Mouse (Mus musculus) G1E (cell line): ENCODE results near the gene Tcaf3. TPM values are rescaled to one million over a fixed set of nuclear protein-coding genes. Genes with fewer than 3 reads are reported as not detected.

Experiments used
- ATAC-seq: 2 replicates; pipeline ENCODE4 v1.8.0; 2016; ENCODE audit warnings: mild to moderate bottlenecking; ENCODE audit not compliant: insufficient number of reproducible peaks, poor library complexity, low FRiP score, severe bottlenecking; ENCODE audit errors: extremely low read depth
- DNase-seq: peaks from one replicate; pipeline ENCODE4 v3.0.0; 2012; ENCODE audit warnings: low spot score
- H3K27me3 ChIP-seq: 2 replicates; pipeline ENCODE4 v1.6.1; 2012; ENCODE audit warnings: mild to moderate bottlenecking, low read length, inconsistent platforms; ENCODE audit not compliant: insufficient read depth
- H3K36me3 ChIP-seq: replicated peaks from 2 replicates; pipeline ENCODE3; 2012; ENCODE audit warnings: mild to moderate bottlenecking, inconsistent platforms
- H3K4me1 ChIP-seq: 2 replicates; pipeline ENCODE4 v1.6.1; 2012; ENCODE audit warnings: low read depth, low read length, inconsistent platforms, mixed read lengths; ENCODE audit not compliant: insufficient read depth
- H3K4me3 ChIP-seq: 2 replicates; pipeline ENCODE4 v1.5.1; 2012; ENCODE audit warnings: low read depth, mild to moderate bottlenecking, inconsistent platforms, low read length, moderate library complexity, mixed read lengths
- H3K9me3 ChIP-seq: replicated peaks from 2 replicates; pipeline ENCODE4 v1.6.1; 2012; ENCODE audit warnings: inconsistent platforms
- CTCF ChIP-seq: IDR thresholded peaks from 2 replicates; pipeline ENCODE4 v1.5.1; 2012; ENCODE audit warnings: low read depth, low read length, inconsistent platforms, mixed read lengths
- GATA1 ChIP-seq: IDR thresholded peaks from 2 replicates; pipeline ENCODE4 v1.6.1; 2012; ENCODE audit warnings: borderline replicate concordance, low read length, inconsistent platforms, mixed read lengths
- GATA2 ChIP-seq: IDR thresholded peaks from 2 replicates; pipeline ENCODE4 v1.6.1; 2012; ENCODE audit warnings: low read depth, low read length, inconsistent platforms, borderline replicate concordance
- POLR2AphosphoS5 ChIP-seq: IDR thresholded peaks from 2 replicates; pipeline ENCODE4 v1.6.1; 2012; ENCODE audit warnings: low read depth, low read length, inconsistent platforms; ENCODE audit not compliant: insufficient replicate concordance
- TAL1 ChIP-seq: conservative IDR thresholded peaks from 2 replicates; pipeline ENCODE4 v1.6.1; 2012; ENCODE audit warnings: low read depth, low read length, inconsistent platforms, mixed read lengths
- polyA plus RNA-seq: library from polyadenylated mRNA; stranded (reverse); fragments of >175 nt; gene quantifications from 2 replicates; pipeline ENCODE4 v1.2.3, GENCODE M21; 2012
- total RNA-seq, 2 experiments: library from RNA; stranded (forward) in 1 of 2; stranded (reverse) in 1 of 2; fragments of 200-1000 nt in 1 of 2; fragments of >200 nt in 1 of 2; fragmentation: Nextera tagmentation in 1 of 2; gene quantifications; 2 replicates each; pipeline ENCODE4 v1.2.3; 2014 to 2017

Gene Tcaf3
- total and polyA plus RNA-seq, 3 experiments = 0.16 TPM; not detected in 2

DNA sequence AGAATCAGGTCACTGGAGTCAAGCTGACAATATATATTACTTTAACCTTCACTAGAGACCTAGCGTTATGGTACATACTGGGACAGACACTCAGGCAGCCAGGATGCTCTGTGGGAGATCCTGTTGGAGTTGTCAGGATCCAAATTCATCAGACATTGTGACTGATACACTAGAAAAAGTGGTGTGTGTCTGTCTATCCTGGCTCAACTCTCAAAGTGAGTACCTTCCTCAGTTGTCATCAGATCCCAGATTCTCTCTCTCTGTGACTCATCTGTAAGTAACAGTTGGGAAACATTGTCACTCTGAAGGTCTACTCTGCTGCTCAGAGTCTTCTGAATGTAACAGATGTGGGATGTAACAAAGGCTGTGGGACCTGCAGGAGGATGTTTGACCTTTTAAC lies 57.8 kb downstream of the Tcaf3 start:
- ATAC-seq = no peak
- H3K9me3 ChIP-seq = no peaks in the 10 kb centered on the region
- DNase-seq = no peak

More for the DNA sequence above, 57.8 kb downstream of the Tcaf3 start:
- Histone ChIP-seq H3K4me1 (no peaks in the 10 kb centered on the region), H3K4me3 (no peak overlapping the region), H3K27me3 (peaks cover 6% of the 10 kb centered on the region; the same call in 1 of the 2 replicates), H3K36me3 (no peaks in the 10 kb centered on the region)
- no peak for TF ChIP-seq CTCF
- TF ChIP-seq GATA1 = no peak
- TF ChIP-seq POLR2AphosphoS5 = no peak
- TF ChIP-seq TAL1 = no peak
- TF ChIP-seq GATA2 = no peak

Other genes starting within 250 kb of the Tcaf3 start
- 70.2 and 70.3 TPM in 2 replicates for gene Zyx, start 248.1 kb downstream of the Tcaf3 start, total RNA-seq (2014; fragmentation: Nextera tagmentation)
- gene Zyx, start 248.1 kb downstream of the Tcaf3 start, total RNA-seq (2017) = 14.8 and 19.1 TPM in 2 replicates
- 319 and 320 TPM in 2 replicates for gene Zyx, start 248.1 kb downstream of the Tcaf3 start, polyA plus RNA-seq
- not detected in 2 replicates for gene Epha1, start 224.4 kb downstream of the Tcaf3 start, total RNA-seq (2014; fragmentation: Nextera tagmentation)
- gene Epha1, start 224.4 kb downstream of the Tcaf3 start, total RNA-seq (2017) = 0.23 TPM in 1 of 2 replicates, not detected in the other
- not detected in 2 replicates for gene Epha1, start 224.4 kb downstream of the Tcaf3 start, polyA plus RNA-seq
- not detected in 2 replicates for gene Tas2r143, start 197.5 kb downstream of the Tcaf3 start, total RNA-seq (2014; fragmentation: Nextera tagmentation)
- gene Tas2r143, start 197.5 kb downstream of the Tcaf3 start, total RNA-seq (2017) = 0.22 and 0.23 TPM in 2 replicates
- gene Tas2r143, start 197.5 kb downstream of the Tcaf3 start, polyA plus RNA-seq = not detected in 2 replicates
- not detected in 2 replicates for gene Tas2r135, start 192.3 kb downstream of the Tcaf3 start, total RNA-seq (2014; fragmentation: Nextera tagmentation)
- 0.27 TPM in 1 of 2 replicates, not detected in the other for gene Tas2r135, start 192.3 kb downstream of the Tcaf3 start, total RNA-seq (2017)
- not detected in 2 replicates for gene Tas2r135, start 192.3 kb downstream of the Tcaf3 start, polyA plus RNA-seq
- not detected in 2 replicates for gene Tas2r126, start 163.2 kb downstream of the Tcaf3 start, total RNA-seq (2014; fragmentation: Nextera tagmentation)
- not detected in 2 replicates for gene Tas2r126, start 163.2 kb downstream of the Tcaf3 start, total RNA-seq (2017)
- gene Tas2r126, start 163.2 kb downstream of the Tcaf3 start, polyA plus RNA-seq = not detected in 2 replicates
- not detected in 2 replicates for gene Olfr458, start 132.5 kb downstream of the Tcaf3 start, total RNA-seq (2014; fragmentation: Nextera tagmentation)
- 0.05 and 0.17 TPM in 2 replicates for gene Olfr458, start 132.5 kb downstream of the Tcaf3 start, total RNA-seq (2017)
- not detected in 2 replicates for gene Olfr458, start 132.5 kb downstream of the Tcaf3 start, polyA plus RNA-seq
- not detected in 2 replicates for gene Olfr457, start 121.4 kb downstream of the Tcaf3 start, total RNA-seq (2014; fragmentation: Nextera tagmentation)
- gene Olfr457, start 121.4 kb downstream of the Tcaf3 start, total RNA-seq (2017) = 0.11 TPM in 1 of 2 replicates, not detected in the other
- not detected in 2 replicates for gene Olfr457, start 121.4 kb downstream of the Tcaf3 start, polyA plus RNA-seq
- gene Olfr456, start 110.5 kb downstream of the Tcaf3 start, total RNA-seq (2014; fragmentation: Nextera tagmentation) = not detected in 2 replicates
- gene Olfr456, start 110.5 kb downstream of the Tcaf3 start, total RNA-seq (2017) = not detected in 2 replicates
- gene Olfr456, start 110.5 kb downstream of the Tcaf3 start, polyA plus RNA-seq = not detected in 2 replicates
- gene Olfr455, start 50.1 kb downstream of the Tcaf3 start, total RNA-seq (2014; fragmentation: Nextera tagmentation) = not detected in 2 replicates
- not detected in 2 replicates for gene Olfr455, start 50.1 kb downstream of the Tcaf3 start, total RNA-seq (2017)
- gene Olfr455, start 50.1 kb downstream of the Tcaf3 start, polyA plus RNA-seq = not detected in 2 replicates
- not detected in 2 replicates for gene Tcaf2, start 47.6 kb upstream of the Tcaf3 start, total RNA-seq (2014; fragmentation: Nextera tagmentation)
- 0.11 TPM in 1 of 2 replicates, not detected in the other for gene Tcaf2, start 47.6 kb upstream of the Tcaf3 start, total RNA-seq (2017)
- not detected in 2 replicates for gene Tcaf2, start 47.6 kb upstream of the Tcaf3 start, polyA plus RNA-seq
- gene Tcaf1, start 112.4 kb upstream of the Tcaf3 start, total RNA-seq (2014; fragmentation: Nextera tagmentation) = not detected in 2 replicates
- gene Tcaf1, start 112.4 kb upstream of the Tcaf3 start, total RNA-seq (2017) = 0.12 and 0.33 TPM in 2 replicates
- not detected in 2 replicates for gene Tcaf1, start 112.4 kb upstream of the Tcaf3 start, polyA plus RNA-seq
- not detected in 2 replicates for gene Olfr453, start 141.7 kb upstream of the Tcaf3 start, total RNA-seq (2014; fragmentation: Nextera tagmentation)
- gene Olfr453, start 141.7 kb upstream of the Tcaf3 start, total RNA-seq (2017) = 0.11 and 0.12 TPM in 2 replicates
- not detected in 2 replicates for gene Olfr453, start 141.7 kb upstream of the Tcaf3 start, polyA plus RNA-seq
- gene Olfr38, start 158.7 kb upstream of the Tcaf3 start, total RNA-seq (2014; fragmentation: Nextera tagmentation) = not detected in 2 replicates
- gene Olfr38, start 158.7 kb upstream of the Tcaf3 start, total RNA-seq (2017) = 0.17 and 0.22 TPM in 2 replicates
- gene Olfr38, start 158.7 kb upstream of the Tcaf3 start, polyA plus RNA-seq = not detected in 2 replicates
- not detected in 2 replicates for gene Olfr452, start 187.4 kb upstream of the Tcaf3 start, total RNA-seq (2014; fragmentation: Nextera tagmentation)
- gene Olfr452, start 187.4 kb upstream of the Tcaf3 start, total RNA-seq (2017) = 0.27 TPM in 1 of 2 replicates, not detected in the other
- gene Olfr452, start 187.4 kb upstream of the Tcaf3 start, polyA plus RNA-seq = not detected in 2 replicates
- gene Olfr450, start 214.2 kb upstream of the Tcaf3 start, total RNA-seq (2014; fragmentation: Nextera tagmentation) = not detected in 2 replicates
- gene Olfr450, start 214.2 kb upstream of the Tcaf3 start, total RNA-seq (2017) = not detected in 2 replicates
- not detected in 2 replicates for gene Olfr450, start 214.2 kb upstream of the Tcaf3 start, polyA plus RNA-seq
- not detected in 2 replicates for gene Olfr449, start 236.7 kb upstream of the Tcaf3 start, total RNA-seq (2014; fragmentation: Nextera tagmentation)
- gene Olfr449, start 236.7 kb upstream of the Tcaf3 start, total RNA-seq (2017) = not detected in 2 replicates
- gene Olfr449, start 236.7 kb upstream of the Tcaf3 start, polyA plus RNA-seq = not detected in 2 replicates